Mouse (Mus musculus) heart, adult 2 months (tissue): ENCODE measurements around the gene Xrcc2.

Experiments
- CTCF ChIP-seq: fragments of 200-600 bp; IDR thresholded peaks from 2 replicates; pipeline ENCODE4 v1.8.1; 2022; ENCODE audit warnings: antibody characterized with exemption, mild to moderate bottlenecking, moderate library complexity
- EP300 ChIP-seq: fragments of 200-500 bp; IDR thresholded peaks from 2 replicates; pipeline ENCODE4 v1.6.1; 2011; ENCODE audit warnings: low read depth, low read length, control low read depth; ENCODE audit not compliant: insufficient read depth
- POLR2A ChIP-seq: fragments of 200-500 bp; IDR thresholded peaks from 2 replicates; pipeline ENCODE4 v1.6.1; 2011; ENCODE audit warnings: mild to moderate bottlenecking, low read depth, low read length, control low read depth; ENCODE audit not compliant: insufficient read depth

GRCm38 (mm10) chr5:25724134-25724675 is 18.6 kb upstream of the Xrcc2 start:
- TF ChIP-seq POLR2A (no peak), CTCF (no peak), EP300 (no peak)
